Mouse (Mus musculus) C2C12 (cell line): ENCODE measurements at regions not wholly inside any gene's neighbourhood (a gene's known extent, or its start where the extent isn't known, plus 50 kb on each side); places are given as distances from the start of the nearest gene placed in this dataset.

ENCODE experiments used
- CEBPB ChIP-seq: IDR thresholded peaks from one replicate; pipeline ENCODE4 v1.6.1; 2011; ENCODE audit warnings: low read depth, mild to moderate bottlenecking, control low read depth, moderate library complexity
- CTCF ChIP-seq: IDR thresholded peaks from one replicate; pipeline ENCODE4 v1.5.1; 2011; ENCODE audit not compliant: control insufficient read depth, insufficient read depth, insufficient read length
- MAX ChIP-seq: IDR thresholded peaks from one replicate; pipeline ENCODE4 v1.6.1; 2011; ENCODE audit warnings: mild to moderate bottlenecking, control low read depth
- MYOD1 ChIP-seq: IDR thresholded peaks from one replicate; pipeline ENCODE4 v1.6.1; 2011; ENCODE audit warnings: low read depth; ENCODE audit not compliant: control insufficient read depth, insufficient read length
- MYOG ChIP-seq: IDR thresholded peaks from one replicate; pipeline ENCODE4 v1.6.1; 2011; ENCODE audit not compliant: control insufficient read depth, insufficient read length; ENCODE audit errors: extremely low read depth
- USF1 ChIP-seq: IDR thresholded peaks from one replicate; pipeline ENCODE4 v1.6.1; 2011; ENCODE audit warnings: low read depth, mild to moderate bottlenecking, control low read depth, moderate library complexity

DNA sequence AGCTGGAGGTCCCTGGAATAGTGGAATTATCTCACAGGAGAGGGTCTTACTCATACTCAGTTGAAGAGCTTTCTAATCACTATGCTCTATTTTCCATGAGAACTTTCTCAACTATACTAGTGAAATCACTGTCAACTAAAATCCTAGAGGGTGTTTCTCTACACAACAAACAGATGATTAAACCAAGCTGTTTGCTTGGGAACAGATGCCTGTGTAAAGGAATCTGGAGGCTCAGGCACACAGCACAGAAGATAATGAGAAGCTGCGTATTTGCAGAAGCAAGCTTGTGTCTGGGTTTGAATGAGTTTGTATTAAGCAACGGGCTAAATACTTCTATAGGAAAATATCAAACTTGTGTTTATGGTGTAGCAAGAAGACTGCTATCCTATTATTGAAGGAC is 202.9 kb upstream of the Myo3a start:
- TF ChIP-seq CTCF (no peak), USF1 (no peak), MYOG (no peak), MYOD1 (no peak), CEBPB (no peak), MAX (no peak)
